Mouse (Mus musculus): ENCODE measurements at regions not wholly inside any gene's neighbourhood (a gene's known extent, or its start where the extent isn't known, plus 50 kb on each side); places are given as distances from the start of the nearest gene placed in this dataset.
A peak's percentile ranks its signal among the peaks of the same experiment; 100 is the strongest.

DNA sequence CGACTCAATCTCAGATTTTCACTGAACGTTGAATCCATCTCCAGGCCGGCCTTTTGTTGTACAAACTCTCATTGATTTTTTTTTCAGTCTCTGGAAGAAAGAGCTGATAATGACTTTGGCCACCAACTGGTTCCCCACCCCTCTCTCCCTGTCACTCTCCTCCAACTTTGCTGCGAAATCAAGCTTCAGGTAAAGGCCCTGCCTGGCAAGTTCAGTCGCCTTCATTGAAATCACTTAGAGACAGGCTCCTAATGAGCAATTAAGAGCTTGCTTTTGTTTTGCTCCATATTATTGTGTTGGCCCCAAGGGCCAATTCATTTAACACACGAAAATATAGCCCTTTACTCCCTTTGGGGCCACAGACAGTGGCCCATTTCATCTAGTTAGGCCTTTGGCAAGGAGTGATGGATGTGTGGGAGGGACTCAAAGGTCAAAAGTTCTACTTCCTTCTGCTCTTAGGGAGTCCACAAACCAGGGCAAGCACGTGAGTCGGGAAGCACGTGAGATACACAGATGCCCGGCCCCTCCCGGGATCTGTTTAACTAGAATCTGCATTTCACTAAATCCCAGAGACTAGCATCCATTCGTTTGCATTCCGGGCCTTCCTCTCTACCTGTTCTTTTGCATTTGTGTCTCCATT is 120.0 kb downstream of the Dact1 start:
- no peak for DNase-seq (ENCODE audit: low spot score)

GRCm38 (mm10) chr12:71430331-71430730 is 120.6 kb downstream of the Dact1 start:
- no peak for DNase-seq (ENCODE audit: low spot score)

DNA sequence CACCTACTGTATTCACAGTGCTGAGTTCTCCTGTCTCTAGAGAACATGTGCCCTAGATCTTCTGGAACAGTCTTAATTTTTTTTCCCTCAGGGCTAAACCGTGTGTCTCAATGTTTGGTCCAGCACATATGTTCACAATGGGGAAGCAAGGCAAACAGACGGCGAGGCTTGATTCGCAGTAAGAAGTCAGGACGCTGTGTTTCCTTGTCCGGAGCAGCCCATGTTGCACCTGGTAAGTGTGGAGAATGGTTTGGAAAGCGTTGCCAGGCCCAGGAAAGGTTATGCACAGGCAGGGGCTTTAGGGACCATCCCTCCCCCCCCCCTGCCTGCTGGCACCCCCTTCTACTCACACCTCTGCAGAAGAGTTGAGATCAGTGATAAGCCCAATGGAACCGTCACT is 121.4 kb downstream of the Dact1 start:
- DNase-seq (ENCODE audit: low spot score) = no peak

- DNase-seq (ENCODE audit: low spot score) = no peak
Observed at GRCm38 (mm10) chr12:71433549-71434200, 124.0 kb downstream of the Dact1 start.

DNA sequence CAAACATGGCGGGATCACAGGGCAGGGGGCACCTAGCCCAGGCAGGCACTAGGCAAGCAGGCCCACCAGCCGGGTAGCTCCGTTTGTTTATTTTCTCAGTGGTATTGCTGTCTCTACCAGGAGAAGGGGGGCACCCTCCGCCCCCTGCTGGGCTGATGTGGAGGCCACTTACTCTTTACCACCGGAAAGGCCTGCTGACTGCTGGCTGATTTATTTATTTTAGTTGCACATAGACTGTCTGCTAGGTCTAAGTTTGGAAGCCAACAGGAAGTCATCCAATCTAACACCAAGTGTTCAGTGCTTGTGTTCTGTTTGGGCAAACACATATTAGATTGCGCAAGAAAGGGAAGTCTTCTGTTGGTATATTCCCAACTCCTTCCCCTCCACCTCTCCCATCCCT is 128.6 kb downstream of the Dact1 start:
- no peak for DNase-seq (ENCODE audit: low spot score)

DNA sequence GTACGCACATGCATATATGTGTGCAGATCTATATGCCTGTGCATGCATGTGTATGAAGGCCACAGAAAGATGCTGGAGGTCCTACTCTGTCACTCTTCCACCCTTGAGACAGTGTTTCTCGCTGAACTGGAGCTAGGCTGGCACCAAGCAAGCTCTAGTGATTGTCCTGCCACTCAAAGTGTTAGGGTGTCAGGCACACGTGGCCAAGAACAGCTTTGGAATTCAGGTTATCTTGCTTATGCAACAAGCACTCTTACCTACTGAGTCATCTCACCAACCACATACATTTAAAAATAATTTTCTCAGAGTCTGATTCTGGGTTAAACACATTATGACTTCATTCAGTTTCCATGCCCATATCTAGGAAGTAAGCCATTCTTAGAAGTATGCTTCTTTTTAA is 131.2 kb downstream of the Dact1 start:
- no peak for DNase-seq (ENCODE audit: low spot score)

DNA sequence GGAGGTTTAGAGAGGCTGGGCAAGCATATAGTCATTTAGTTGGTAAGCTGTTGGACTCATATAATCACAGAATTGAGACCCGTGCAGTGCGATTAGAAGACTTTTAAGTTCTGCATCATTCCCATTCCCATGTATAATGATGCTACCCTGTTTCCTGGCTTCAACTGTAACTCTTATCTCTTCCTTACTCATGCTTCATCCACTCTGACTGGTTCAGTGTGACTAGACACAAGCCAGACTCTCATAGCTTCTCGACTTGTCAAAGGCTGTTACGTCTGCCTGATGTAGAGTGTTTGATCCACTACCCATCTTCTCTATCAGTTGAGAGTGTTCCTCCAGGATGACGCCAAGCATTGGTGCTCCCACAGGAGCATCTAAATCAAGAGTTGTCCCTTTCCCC is 131.6 kb downstream of the Dact1 start:
- DNase-seq (ENCODE audit: low spot score) = no peak

DNA sequence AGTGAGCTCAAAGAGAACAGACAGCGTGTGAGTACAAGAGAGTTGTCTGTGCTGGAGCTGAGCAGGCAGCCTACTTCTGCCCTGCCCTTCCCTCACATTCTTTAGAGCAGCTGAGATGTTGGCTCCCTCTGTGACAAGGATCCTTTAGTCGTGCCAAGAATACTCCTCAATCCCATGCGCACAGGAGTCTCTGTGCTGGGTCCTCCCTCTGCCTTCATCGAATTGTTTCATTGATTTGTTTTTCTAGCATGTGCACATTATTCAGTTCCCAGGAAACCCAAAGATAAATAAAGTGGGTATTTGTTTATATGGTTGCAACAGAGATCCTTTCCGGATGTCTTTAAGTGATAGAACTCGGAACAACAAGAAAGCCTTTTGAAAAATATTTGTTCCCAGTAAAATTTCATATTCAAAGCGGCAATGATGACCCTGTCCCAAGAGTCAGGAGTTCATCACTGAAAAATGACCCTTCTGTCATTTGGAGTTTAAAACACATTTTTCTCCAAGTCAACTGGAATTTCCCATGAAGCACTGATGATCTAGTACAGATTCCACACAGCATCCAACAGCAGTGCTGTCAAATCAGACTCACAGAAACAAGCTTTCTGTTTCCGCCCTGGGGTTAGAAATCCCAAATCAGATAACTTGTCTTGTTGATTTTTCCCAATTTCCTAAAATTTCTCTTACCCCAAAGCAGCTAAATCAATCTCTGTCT is 136.7 kb downstream of the Dact1 start:
- peak; percentile 28 for DNase-seq (ENCODE audit: low spot score)

DNA sequence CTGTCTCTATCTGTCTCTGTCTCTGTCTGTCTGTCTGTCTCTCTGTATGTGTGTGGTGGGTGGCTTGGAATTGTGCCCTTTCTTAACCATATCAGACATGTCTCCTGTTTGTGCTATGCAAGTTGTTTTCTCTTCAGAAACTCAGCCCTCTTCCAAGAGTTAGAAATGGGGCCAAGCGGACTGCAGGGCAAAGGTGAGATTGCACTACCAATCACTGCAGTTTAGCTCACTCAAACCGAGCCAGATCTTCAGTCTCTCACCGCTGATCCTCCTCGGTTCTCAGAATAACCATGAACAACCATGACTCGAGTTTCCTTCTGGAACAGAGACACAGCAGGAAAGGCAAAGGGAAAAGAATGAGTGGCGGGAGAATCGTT is 137.2 kb downstream of the Dact1 start:
- no peak for DNase-seq (ENCODE audit: low spot score)

- no peak for DNase-seq (ENCODE audit: low spot score)
Observed at GRCm38 (mm10) chr12:71449032-71449431, 139.3 kb downstream of the Dact1 start.

GRCm38 (mm10) chr12:71450128-71450527 is 140.4 kb downstream of the Dact1 start:
- DNase-seq (ENCODE audit: low spot score) = no peak

DNA sequence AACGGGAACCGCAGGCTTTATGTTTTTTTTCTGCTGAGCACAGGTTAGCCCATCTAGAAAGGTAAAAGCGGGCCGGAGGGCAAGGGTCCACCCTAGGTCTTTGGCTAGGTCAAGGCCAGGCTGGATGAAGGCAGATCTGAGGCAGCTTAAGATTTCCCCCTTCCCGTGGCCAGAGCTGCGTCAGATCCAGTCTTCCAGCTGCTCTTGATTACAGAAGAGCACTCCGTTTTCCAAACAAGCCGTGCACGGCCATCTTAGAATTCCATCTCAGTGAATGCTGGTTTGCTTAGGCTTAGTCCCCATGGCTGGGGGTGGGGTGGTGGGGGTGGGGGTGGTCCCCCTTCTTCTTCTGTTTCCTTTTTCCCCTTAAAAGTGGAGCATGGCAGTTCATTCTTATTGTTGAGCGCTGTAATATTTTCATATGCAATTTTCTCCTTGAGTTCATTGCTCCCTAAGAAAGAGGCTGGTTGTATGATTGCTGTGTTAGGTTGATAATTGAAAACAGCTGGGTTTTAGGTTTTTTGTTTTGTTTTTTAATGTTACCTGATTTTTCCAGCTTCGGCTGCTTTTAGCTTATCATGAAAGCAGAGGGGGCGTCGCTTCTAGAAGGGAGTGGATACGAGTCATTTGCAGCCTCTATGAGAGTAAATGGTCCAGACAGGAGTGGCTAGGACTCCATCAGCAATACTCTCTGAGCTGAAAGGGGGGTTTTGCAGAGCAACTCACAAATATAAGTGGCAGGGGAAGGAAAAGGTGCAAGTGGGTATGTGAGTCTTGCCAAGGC is 141.2 kb downstream of the Dact1 start:
- DNase-seq (ENCODE audit: low spot score) = no peak

DNA sequence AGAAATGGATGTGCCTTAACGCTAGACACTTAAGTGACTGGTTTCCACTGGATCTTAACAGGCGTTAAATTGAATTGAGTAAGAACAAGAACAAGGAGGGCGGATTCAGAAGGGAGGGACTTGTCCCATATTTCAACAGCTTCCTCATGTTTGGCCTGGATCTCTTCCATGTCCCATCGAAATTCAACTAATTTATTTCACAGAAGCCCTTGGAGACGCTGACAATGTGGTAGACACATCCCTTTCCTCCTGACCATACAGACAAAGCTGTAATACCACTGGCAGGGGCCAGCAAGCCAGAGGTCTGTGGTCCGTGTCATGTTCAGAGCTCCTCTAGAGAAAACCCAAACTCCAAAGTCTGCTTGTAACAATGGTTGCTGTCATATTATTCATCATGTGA is 147.2 kb downstream of the Dact1 start:
- DNase-seq (ENCODE audit: low spot score) = no peak

DNA sequence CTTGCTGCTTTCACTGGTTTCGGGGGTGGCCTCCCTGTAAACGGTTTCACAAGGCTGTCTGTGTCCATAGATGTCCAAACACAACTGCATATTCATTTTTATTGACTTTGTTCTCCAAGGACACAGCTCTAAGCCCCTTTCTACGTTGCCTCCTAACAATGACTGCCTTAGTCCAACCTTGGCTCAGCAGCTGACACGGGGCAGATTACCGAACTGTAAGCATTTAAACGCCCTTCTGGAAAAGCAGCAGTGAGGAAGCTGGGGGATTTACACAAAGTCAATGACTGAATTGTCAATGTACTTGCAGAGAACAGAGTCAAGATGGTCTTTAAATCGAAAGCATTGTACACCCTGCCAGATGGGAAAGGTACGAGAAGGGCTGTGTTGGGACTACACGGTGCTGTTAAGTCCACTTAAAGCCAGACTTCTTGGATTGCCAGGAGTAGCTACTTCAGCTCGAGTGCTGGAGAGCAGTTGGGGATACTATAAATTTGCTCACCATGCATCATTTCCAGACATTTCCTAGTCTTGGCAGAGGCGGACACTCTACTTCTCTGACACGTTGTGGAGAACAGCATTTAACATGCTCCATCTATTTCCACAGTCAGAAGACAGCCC is 149.0 kb downstream of the Dact1 start:
- no peak for DNase-seq (ENCODE audit: low spot score)

GRCm38 (mm10) chr12:71460643-71461042 is 151.0 kb downstream of the Dact1 start:
- DNase-seq (ENCODE audit: low spot score) = no peak

GRCm38 (mm10) chr12:71467820-71468219 is 158.1 kb downstream of the Dact1 start:
- no peak for DNase-seq (ENCODE audit: low spot score)

GRCm38 (mm10) chr12:71468324-71468723 is 158.6 kb downstream of the Dact1 start:
- DNase-seq (ENCODE audit: low spot score) = no peak

- DNase-seq (ENCODE audit: low spot score) = no peak
Observed at GRCm38 (mm10) chr12:71470983-71471715, 161.5 kb downstream of the Dact1 start.

GRCm38 (mm10) chr12:71471720-71472119 is 162.0 kb downstream of the Dact1 start:
- no peak for DNase-seq (ENCODE audit: low spot score)

GRCm38 (mm10) chr12:71476238-71476637 is 166.6 kb downstream of the Dact1 start:
- DNase-seq (ENCODE audit: low spot score) = no peak

DNA sequence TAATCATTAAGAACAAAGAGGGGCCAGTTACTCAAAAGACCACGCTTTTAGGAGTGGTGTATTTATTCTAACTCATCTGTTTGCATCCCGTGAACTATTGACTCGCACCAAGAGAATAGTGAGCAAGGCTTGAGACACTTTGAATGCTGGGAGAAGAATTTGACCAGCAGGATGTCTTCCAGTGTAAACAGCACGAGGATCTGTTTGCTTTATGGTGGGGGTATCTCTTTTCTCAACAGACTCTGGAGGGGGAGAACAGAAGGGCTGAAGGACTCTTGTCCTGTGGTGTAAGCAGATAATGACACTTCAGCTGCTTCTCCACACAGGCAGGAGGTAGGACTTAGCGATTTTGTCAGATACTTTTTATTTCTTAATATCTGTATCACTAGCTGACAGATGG is 168.0 kb downstream of the Dact1 start:
- no peak for DNase-seq (ENCODE audit: low spot score)

GRCm38 (mm10) chr12:71481371-71481770 is 171.7 kb downstream of the Dact1 start:
- DNase-seq (ENCODE audit: low spot score) = no peak

All from urinary bladder, postnatal 14 days (tissue).